Mouse (Mus musculus): ENCODE results near the gene 0610009B22Rik. TPM values are rescaled to one million over a fixed set of nuclear protein-coding genes. Genes with fewer than 3 reads are reported as not detected.

The 0610009B22Rik gene
- total and polyA plus RNA-seq, 2 experiments from 2014 or later = 32.5 to 78.7 TPM

- no peak for TF ChIP-seq CTCF (IDR thresholded peaks at IDR 0.05; ENCODE audit: low read depth)
- no peak overlapping the region for H3K4me2 ChIP-seq (ENCODE audit: low read depth)
- H3K36me3 ChIP-seq (ENCODE audit: insufficient read depth) = no peaks in the 10 kb centered on the region
- no peak overlapping the region for H3K27ac ChIP-seq (ENCODE audit: low read depth, low read length)
- H3K4me1 ChIP-seq (ENCODE audit: insufficient read depth) = no peaks in the 10 kb centered on the region
- 85% methylated on average over 4 of the region's 4 CpGs for WGBS
- no peak overlapping the region for H3K4me3 ChIP-seq (ENCODE audit: low read depth, low read length)
- H3K9ac ChIP-seq = no peak overlapping the region
- DNase-seq = no peak
- ATAC-seq = no peak
- H3K27me3 ChIP-seq (ENCODE audit: insufficient read depth, low read length) = no peaks in the 10 kb centered on the region
- H3K9me3 ChIP-seq (ENCODE audit: low read length) = no peaks in the 10 kb centered on the region
These were observed 35.7 kb downstream of the 0610009B22Rik start for GRCm38 (mm10) chr11:51652889-51653418.

- WGBS = 2% methylated on average over 70 of the region's 70 CpGs
- Histone ChIP-seq H3K4me1 (ENCODE audit: insufficient read depth) (no peaks in the 10 kb centered on the region), H3K9ac (peak within 1 kb of the TSS; percentile 73), H3K27me3 (ENCODE audit: insufficient read depth, low read length) (no peaks in the 10 kb centered on the region), H3K36me3 (ENCODE audit: insufficient read depth) (no peaks in the 10 kb centered on the region), H3K4me3 (ENCODE audit: low read depth, low read length) (peak within 1 kb of the TSS; percentile 64), H3K4me2 (ENCODE audit: low read depth) (peak within 1 kb of the TSS; percentile 86), H3K27ac (ENCODE audit: low read depth, low read length) (0 out of 2 replicates have a peak within 1 kb of the TSS, but pooled peaks have one; percentile 29), H3K9me3 (ENCODE audit: low read length) (no peaks in the 10 kb centered on the region)
- no peak; the same call in 1 of the 2 replicates for TF ChIP-seq CTCF (IDR thresholded peaks at IDR 0.05; ENCODE audit: low read depth)
- ATAC-seq (peak; percentile 86), DNase-seq (peak; percentile 56)
These were observed 37.8 kb downstream of the 0610009B22Rik start, which contains the start of the genes N4bp3 and D930048N14Rik for GRCm38 (mm10) chr11:51650691-51651515. Gene N4bp3, minus strand, starts transcription at chr11:51650842. Gene D930048N14Rik, plus strand, starts transcription at chr11:51650954.

- 5% methylated on average over 30 of the region's 30 CpGs for WGBS
- Histone ChIP-seq H3K9ac (peak overlapping the region; percentile 73), H3K4me3 (ENCODE audit: low read depth, low read length) (peak overlapping the region; percentile 64), H3K36me3 (ENCODE audit: insufficient read depth) (no peaks in the 10 kb centered on the region), H3K4me2 (ENCODE audit: low read depth) (peak overlapping the region; percentile 86), H3K4me1 (ENCODE audit: insufficient read depth) (no peaks in the 10 kb centered on the region), H3K9me3 (ENCODE audit: low read length) (no peaks in the 10 kb centered on the region), H3K27me3 (ENCODE audit: insufficient read depth, low read length) (no peaks in the 10 kb centered on the region), H3K27ac (ENCODE audit: low read depth, low read length) (0 out of 2 replicates have a peak overlapping the region, but pooled peaks have one; percentile 29)
- TF ChIP-seq CTCF (IDR thresholded peaks at IDR 0.05; ENCODE audit: low read depth) = no peak
- ATAC-seq = peak; percentile 34; the same call in 1 of the 2 replicates
- no peak for DNase-seq
These were observed 38.4 kb downstream of the 0610009B22Rik start for GRCm38 (mm10) chr11:51650261-51650660.

- no peaks in the 10 kb centered on the region for H3K36me3 ChIP-seq (ENCODE audit: insufficient read depth)
- TF ChIP-seq CTCF (IDR thresholded peaks at IDR 0.05; ENCODE audit: low read depth) = no peak
- DNase-seq (no peak), ATAC-seq (peak; percentile 19; the same call in 1 of the 2 replicates)
- no peaks in the 10 kb centered on the region for H3K27me3 ChIP-seq (ENCODE audit: insufficient read depth, low read length)
- H3K4me1 ChIP-seq (ENCODE audit: insufficient read depth) = no peaks in the 10 kb centered on the region
- H3K9ac ChIP-seq = peak overlapping the region; percentile 73
- no peaks in the 10 kb centered on the region for H3K9me3 ChIP-seq (ENCODE audit: low read length)
- H3K27ac ChIP-seq (ENCODE audit: low read depth, low read length) = no peak overlapping the region
- H3K4me2 ChIP-seq (ENCODE audit: low read depth) = peak overlapping the region; percentile 86
- H3K4me3 ChIP-seq (ENCODE audit: low read depth, low read length) = peak overlapping the region; percentile 64
- 4% methylated on average over 7 of the region's 7 CpGs for WGBS
These were observed 38.8 kb downstream of the 0610009B22Rik start for GRCm38 (mm10) chr11:51649889-51650199.

GRCm38 (mm10) chr11:51649111-51649888 is 39.4 kb downstream of the 0610009B22Rik start:
- Histone ChIP-seq H3K4me1 (ENCODE audit: insufficient read depth) (no peaks in the 10 kb centered on the region), H3K4me3 (ENCODE audit: low read depth, low read length) (peak overlapping the region; percentile 64), H3K36me3 (ENCODE audit: insufficient read depth) (peaks cover 5% of the 10 kb centered on the region; the same call in 1 of the 2 replicates), H3K9ac (peak overlapping the region; percentile 73; the same call in 1 of the 2 replicates), H3K4me2 (ENCODE audit: low read depth) (peak overlapping the region; percentile 86), H3K27me3 (ENCODE audit: insufficient read depth, low read length) (no peaks in the 10 kb centered on the region), H3K27ac (ENCODE audit: low read depth, low read length) (no peak overlapping the region), H3K9me3 (ENCODE audit: low read length) (no peaks in the 10 kb centered on the region)
- DNase-seq (no peak), ATAC-seq (0 out of 2 replicates have a peak, but pooled peaks have one; percentile 2)
- WGBS = 35% methylated on average over 11 of the region's 11 CpGs
- TF ChIP-seq CTCF (IDR thresholded peaks at IDR 0.05; ENCODE audit: low read depth) = no peak

GRCm38 (mm10) chr11:51648566-51648965 is 40.1 kb downstream of the 0610009B22Rik start:
- peak overlapping the region; percentile 86; the same call in 1 of the 2 replicates for H3K4me2 ChIP-seq (ENCODE audit: low read depth)
- no peaks in the 10 kb centered on the region for H3K4me1 ChIP-seq (ENCODE audit: insufficient read depth)
- no peak overlapping the region for H3K27ac ChIP-seq (ENCODE audit: low read depth, low read length)
- TF ChIP-seq CTCF (IDR thresholded peaks at IDR 0.05; ENCODE audit: low read depth) = no peak
- H3K27me3 ChIP-seq (ENCODE audit: insufficient read depth, low read length) = no peaks in the 10 kb centered on the region
- 19% methylated on average over 3 of the region's 3 CpGs for WGBS
- DNase-seq (no peak), ATAC-seq (no peak)
- no peaks in the 10 kb centered on the region for H3K9me3 ChIP-seq (ENCODE audit: low read length)
- H3K4me3 ChIP-seq (ENCODE audit: low read depth, low read length) = no peak overlapping the region
- peaks cover 8% of the 10 kb centered on the region; the same call in 1 of the 2 replicates for H3K36me3 ChIP-seq (ENCODE audit: insufficient read depth)
- no peak overlapping the region for H3K9ac ChIP-seq

Data from forebrain, postnatal 0 days (tissue).